8 mouse cellular contexts compared by ENCODE assay signal in genomic region chr7:99349782-99350720, GRCm38 (mm10). TPM values are rescaled to one million over a fixed set of nuclear protein-coding genes. Genes with fewer than 3 reads are reported as not detected.
DNase-seq lines count a peak whose midpoint lies in the region; ATAC-seq and TF ChIP-seq lines count a peak whose summit lies in the region.

No protein-coding gene starts in this region.

- no peak for TF ChIP-seq POLR2A in testis, adult 2 months (IDR thresholded peaks at IDR 0.05; ENCODE audit: control insufficient read depth, low read depth, low read length)
- TF ChIP-seq POLR2A in limb, embryonic 14.5 days (IDR thresholded peaks at IDR 0.05; ENCODE audit: borderline replicate concordance, extremely low read depth, insufficient read depth, insufficient read length), result no peak

- no peak for TF ChIP-seq CTCF in testis, adult 2 months (IDR thresholded peaks at IDR 0.05; ENCODE audit: control insufficient read depth, insufficient read depth, insufficient replicate concordance, low read depth, low read length)

- H3K9me3 ChIP-seq in hindbrain, embryonic 13.5 days, result no peaks in the 10 kb centered on the region
- no peaks in the 10 kb centered on the region for H3K9me3 ChIP-seq in limb, embryonic 14.5 days (ENCODE audit: control insufficient read depth, low read length)

- H3K4me1 ChIP-seq in testis, adult 2 months (ENCODE audit: control insufficient read depth, insufficient read depth, low read length), result peaks cover 17% of the 10 kb centered on the region
- H3K4me1 ChIP-seq in hindbrain, embryonic 13.5 days (replicated peaks), result peaks cover 44% of the 10 kb centered on the region
- H3K4me1 ChIP-seq in limb, embryonic 14.5 days (ENCODE audit: control insufficient read depth, insufficient read depth, low read length), result peaks cover 25% of the 10 kb centered on the region

- peak overlapping the region; percentile 65 for H3K4me2 ChIP-seq in hindbrain, embryonic 13.5 days
- peak overlapping the region; percentile 87 for H3K4me2 ChIP-seq in limb, embryonic 14.5 days (replicated peaks; ENCODE audit: low read depth, low read length, severe bottlenecking)

- 69% methylated on average over 9 of the region's 9 CpGs for WGBS in hindbrain, embryonic 13.5 days
- WGBS in limb, embryonic 14.5 days, result 62% methylated on average over 9 of the region's 9 CpGs

- no peak for ATAC-seq in hindbrain, embryonic 13.5 days (ENCODE audit: low FRiP score)
- no peak for ATAC-seq in limb, embryonic 14.5 days (ENCODE audit: low FRiP score, low read depth)

- 0 out of 2 replicates have a peak overlapping the region, but pooled peaks have one; percentile 79 for H3K9ac ChIP-seq in hindbrain, embryonic 13.5 days
- peak overlapping the region; percentile 93 for H3K9ac ChIP-seq in limb, embryonic 14.5 days (ENCODE audit: low read depth, low read length, severe bottlenecking)

- H3K4me3 ChIP-seq in testis, adult 2 months (ENCODE audit: control insufficient read depth, low read depth, low read length), result peak overlapping the region; percentile 45
- H3K4me3 ChIP-seq in hindbrain, embryonic 13.5 days, result peak overlapping the region; percentile 49
- H3K4me3 ChIP-seq in limb, embryonic 14.5 days (replicated peaks; ENCODE audit: low read length), result peak overlapping the region; percentile 88

- no peak overlapping the region for H3K27ac ChIP-seq in testis, adult 2 months (ENCODE audit: control insufficient read depth, insufficient read depth, low read depth, low read length)
- 0 out of 2 replicates have a peak overlapping the region, but pooled peaks have one; percentile 90 for H3K27ac ChIP-seq in hindbrain, embryonic 13.5 days
- 0 out of 2 replicates have a peak overlapping the region, but pooled peaks have one; percentile 93 for H3K27ac ChIP-seq in limb, embryonic 14.5 days (replicated peaks; ENCODE audit: low read depth, low read length)

- DNase-seq in testis, postnatal 14 days (ENCODE audit: low spot score), result no peak
- DNase-seq in limb, embryonic 14.5 days (ENCODE audit: low spot score), result no peak
- no peak for DNase-seq in adrenal gland, postnatal 36 days
- DNase-seq in right cerebral cortex, adult 18-20 months, result no peak
- no peak for DNase-seq in frontal cortex, postnatal 36 days (ENCODE audit: low spot score in 2 of 2)
- no peak for DNase-seq in cerebellum, postnatal 25 days

- no peaks in the 10 kb centered on the region for H3K36me3 ChIP-seq in testis, adult 2 months (ENCODE audit: control insufficient read depth, insufficient read depth, low read length)
- peaks cover 36% of the 10 kb centered on the region for H3K36me3 ChIP-seq in hindbrain, embryonic 13.5 days
- H3K36me3 ChIP-seq in limb, embryonic 14.5 days (ENCODE audit: control insufficient read depth, insufficient read depth, low read length), result peaks cover 57% of the 10 kb centered on the region

- H3K27me3 ChIP-seq in testis, adult 2 months (ENCODE audit: control insufficient read depth, insufficient read depth, low read length), result no peaks in the 10 kb centered on the region; the same call in 1 of the 2 replicates
- H3K27me3 ChIP-seq in hindbrain, embryonic 13.5 days, result no peaks in the 10 kb centered on the region
- no peaks in the 10 kb centered on the region for H3K27me3 ChIP-seq in limb, embryonic 14.5 days (ENCODE audit: control insufficient read depth, insufficient read depth, low read length)

RNA-seq across cellular contexts. Expression of gene Serpinh1, which starts 3.0 kb away (rescaled TPM):
- polyA plus RNA-seq in testis, adult 2 months (2012; rRNA removed), result 17.8 and 18.8 TPM in 2 replicates
- 394 and 407 TPM in 2 replicates for polyA plus RNA-seq in hindbrain, embryonic 13.5 days (2015; fragmentation: Nextera tagmentation; extraction: Ambion mirVana)
- polyA plus RNA-seq in limb, embryonic 14.5 days (2012; rRNA removed), result 1,525 and 1,858 TPM in 2 replicates
- polyA plus RNA-seq in limb, embryonic 14.5 days (2014; fragmentation: Nextera tagmentation; extraction: Ambion mirVana), result 790 and 834 TPM in 2 replicates
- 100 to 1,000 TPM; 266 to 469 TPM for total RNA-seq in adrenal gland, postnatal 36 days (2021)

RNA-seq across cellular contexts. Expression of gene Gdpd5, which starts 31.2 kb away (rescaled TPM):
- polyA plus RNA-seq in testis, adult 2 months (2012; rRNA removed), result 9.9 and 11.1 TPM in 2 replicates
- polyA plus RNA-seq in hindbrain, embryonic 13.5 days (2015; fragmentation: Nextera tagmentation; extraction: Ambion mirVana), result 53.2 and 55.3 TPM in 2 replicates
- 14.5 and 21.0 TPM in 2 replicates for polyA plus RNA-seq in limb, embryonic 14.5 days (2012; rRNA removed)
- 11.8 and 13.6 TPM in 2 replicates for polyA plus RNA-seq in limb, embryonic 14.5 days (2014; fragmentation: Nextera tagmentation; extraction: Ambion mirVana)
- 1 to 10 TPM; 7.5 to 7.6 TPM for total RNA-seq in adrenal gland, postnatal 36 days (2021)

Comparison
In these comparisons a context has a peak if more than half of its experiments do, and no peak if none do; other contexts are left out.
1. RNA of gene Serpinh1, which starts 3.0 kb away (polyA plus RNA-seq): 790 to 1,858 TPM in limb, embryonic 14.5 days and 394 to 407 TPM in hindbrain, embryonic 13.5 days; 17.8 to 18.8 TPM in testis, adult 2 months; every median in the first group is over 10 times any median in the second.
2. Peak in every context shown above with its lines, with median percentiles within 50 percentile points of each other: H3K4me3 ChIP-seq.